Mouse (Mus musculus): ENCODE results near the gene Gusb.

Gene Gusb

DNA sequence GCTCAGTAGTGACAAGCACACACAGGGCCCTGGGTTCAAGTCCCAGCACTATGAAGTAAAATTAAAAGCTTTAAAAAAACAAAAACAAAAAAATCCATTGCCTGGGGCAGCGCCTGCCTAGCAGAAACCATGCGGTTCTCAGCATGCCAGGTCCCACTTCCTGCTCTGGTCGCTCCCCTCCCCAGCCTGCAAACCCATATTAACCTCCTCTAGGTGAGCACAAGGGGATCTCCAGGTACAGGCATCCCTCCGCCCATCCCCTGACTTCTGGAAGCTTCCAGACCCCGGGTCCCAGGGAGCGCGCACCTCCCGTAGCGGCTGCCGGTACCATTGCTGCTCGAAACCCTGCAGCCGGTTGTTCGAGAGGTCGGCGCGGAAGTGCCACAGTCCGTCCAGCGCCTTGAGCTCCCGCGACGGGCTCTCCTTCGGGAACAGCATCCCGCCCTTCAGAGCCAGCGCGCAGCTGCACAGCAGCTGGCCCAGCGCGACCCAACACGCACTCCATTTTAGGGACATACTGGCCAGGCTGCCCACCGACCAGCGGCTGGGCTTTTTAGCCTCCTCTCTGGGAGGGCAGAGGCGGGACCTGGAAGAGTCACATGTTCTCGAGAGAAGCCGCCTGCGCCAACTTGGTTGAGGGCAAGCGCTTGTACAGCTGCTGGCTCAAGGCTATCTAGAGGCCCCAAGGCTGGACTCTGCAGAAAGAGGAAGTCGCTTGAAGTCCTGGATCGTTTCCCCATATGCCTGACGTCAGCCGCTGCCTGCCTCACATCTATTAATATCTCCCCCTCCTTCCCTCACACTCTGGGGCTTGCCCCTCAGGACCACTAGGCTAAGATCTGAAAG lies at the start of gene Gusb:
TSS of gene Gusb (minus strand) at position 749 of the 846 bp plus-strand sequence.
- DNase-seq: peak; percentile 85 to 89

DNA sequence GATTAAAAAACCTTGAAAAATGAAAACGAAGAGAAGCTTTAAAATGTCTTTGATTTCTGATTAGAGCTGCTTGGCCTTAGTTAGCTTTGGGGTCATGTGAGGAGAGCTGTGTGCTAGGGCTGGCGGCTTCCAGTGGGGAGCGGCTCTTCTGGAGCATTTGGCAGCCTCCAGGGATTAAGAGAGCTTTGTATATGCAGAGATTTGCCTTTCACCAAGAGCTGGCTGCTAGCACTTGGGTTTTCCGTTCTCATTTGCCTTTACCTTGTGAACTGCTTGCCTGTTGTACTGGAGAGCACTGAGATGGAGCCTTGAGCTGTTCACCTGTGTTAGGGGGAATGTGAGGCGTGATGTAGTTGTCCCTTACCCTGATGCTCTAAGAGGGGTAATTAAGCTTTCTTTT lies 49.7 kb upstream of the Gusb start:
- DNase-seq: no peak

DNA sequence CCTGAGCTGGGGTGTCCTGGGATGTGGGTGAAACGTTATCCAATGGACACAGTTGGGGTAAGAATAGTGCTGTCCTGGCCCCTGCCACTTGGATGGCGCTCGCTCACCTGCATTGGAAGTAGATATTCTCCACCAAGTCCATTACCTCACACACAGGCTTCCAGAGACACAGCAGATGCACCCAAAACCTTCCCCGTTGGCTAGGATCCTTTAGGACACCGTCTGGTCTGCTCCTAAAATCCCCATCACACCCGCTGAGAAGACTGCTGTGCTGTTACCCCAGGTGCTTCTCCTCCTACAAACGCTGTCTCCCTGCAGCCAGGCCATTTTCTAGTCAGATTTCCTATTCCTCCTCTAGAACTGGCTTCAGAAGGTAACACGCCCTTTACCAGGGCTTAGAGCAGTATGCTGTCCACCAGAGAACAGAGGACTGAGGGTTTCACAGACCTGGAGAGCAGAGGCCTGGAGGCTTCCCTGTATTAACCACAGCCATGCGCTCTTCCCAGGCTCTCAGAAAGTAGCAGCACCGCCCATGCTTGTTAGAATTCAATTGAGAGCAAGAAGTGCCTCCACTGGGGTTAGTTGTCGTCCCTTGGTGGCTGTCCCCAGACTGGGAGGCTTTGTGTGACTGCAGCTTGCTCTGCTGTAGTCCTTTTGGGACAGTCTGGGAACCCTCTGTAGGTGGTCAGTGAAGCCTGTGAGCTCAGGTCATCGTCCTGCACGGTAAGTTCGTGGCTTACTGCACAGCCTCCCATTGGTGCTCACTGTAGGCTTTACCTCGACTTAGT lies 48.4 kb upstream of the Gusb start:
- DNase-seq: no peak

DNA sequence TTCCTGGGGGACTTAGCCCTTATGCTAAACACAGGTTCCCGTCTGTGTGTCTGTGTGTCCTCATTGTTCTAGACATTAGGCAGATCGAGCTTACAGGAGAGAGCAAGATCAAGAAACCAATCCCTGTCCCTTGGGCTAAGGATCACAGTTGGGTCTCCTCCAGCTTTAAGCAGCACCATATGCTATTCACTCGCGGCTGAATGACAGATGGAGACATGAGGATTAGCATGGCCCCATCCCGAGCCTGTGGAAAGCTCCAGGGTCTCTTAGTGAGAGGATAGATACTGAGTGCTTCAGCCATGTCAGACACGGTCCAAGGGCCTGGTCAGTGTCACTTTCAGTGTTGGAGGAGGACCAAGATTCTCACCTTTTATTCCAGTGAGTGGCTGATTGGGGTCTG lies 47.6 kb upstream of the Gusb start:
- no peak for DNase-seq

DNA sequence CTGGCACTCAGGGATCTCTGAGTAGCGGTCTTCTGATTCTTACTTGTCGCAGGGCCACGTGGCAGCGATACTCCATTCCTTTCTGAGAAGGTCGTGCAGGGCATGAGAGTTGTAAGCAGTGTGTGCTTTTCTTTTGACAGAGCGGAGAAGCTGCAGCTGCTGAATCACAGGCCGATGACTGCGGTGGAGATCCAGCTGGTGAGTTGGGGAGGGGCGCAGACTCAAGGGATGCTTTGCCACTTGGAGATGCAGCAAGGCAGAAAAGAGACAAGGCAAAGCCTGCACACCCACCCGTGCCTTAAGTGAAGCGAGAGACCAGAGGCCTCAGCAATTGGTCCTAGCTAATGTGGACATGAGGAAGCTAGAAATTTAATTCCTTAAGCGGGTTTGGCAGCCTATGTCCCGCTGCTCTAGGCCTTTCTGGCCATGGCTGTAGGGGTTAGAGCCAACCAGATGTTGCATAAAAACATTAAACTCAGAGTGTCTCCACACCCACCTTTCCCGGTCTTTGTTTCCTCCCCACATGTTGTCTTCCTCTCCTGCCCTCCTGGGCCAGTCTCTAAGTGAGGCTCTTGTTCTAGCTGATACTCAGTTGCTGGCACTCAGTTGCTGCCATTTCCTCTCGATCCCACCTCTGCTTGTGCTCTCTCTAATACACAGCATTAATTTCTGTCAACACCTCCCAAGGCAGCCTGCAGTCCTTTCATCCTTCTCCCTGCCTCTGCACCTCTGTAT lies 46.1 kb upstream of the Gusb start:
- DNase-seq: peak in 1 of 2 experiments; percentile 30

DNA sequence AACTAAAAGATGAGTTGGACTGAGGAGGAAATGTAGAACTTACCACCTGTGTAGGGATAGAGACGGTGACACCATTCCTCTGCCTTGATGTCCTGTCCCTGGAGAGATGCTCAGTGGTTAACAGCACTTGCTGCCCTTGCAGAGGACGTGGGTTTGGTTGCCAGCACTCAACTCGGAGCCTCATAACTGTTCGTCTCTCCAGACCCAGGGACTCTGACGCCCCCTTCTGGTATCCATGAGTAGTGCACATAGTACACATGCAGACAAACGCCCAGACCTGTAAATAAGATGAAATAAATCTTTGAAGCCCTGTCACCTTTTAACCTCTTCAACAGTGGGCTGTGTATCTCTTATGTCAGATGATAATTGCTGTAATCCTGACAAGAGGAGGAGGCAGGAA lies 44.2 kb upstream of the Gusb start:
- DNase-seq: no peak

DNA sequence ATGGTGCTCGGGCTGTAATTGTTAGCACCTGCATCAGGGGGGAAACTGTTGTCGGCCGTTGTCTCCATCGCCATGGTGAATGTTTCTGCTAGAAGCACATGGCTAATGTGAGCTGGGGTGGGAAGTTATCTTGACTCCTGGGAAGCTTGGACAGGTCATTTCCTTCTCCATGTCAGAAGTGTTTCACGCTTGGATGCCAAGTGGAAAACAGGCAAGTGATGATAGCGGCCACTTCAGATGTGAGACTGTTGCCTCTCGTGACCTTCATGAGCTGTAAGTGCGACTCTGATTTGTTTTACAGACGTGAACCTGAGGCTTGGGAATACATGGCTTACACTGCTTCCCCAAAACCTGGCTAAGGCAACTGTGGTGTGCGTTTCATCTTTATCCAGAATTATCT lies 43.7 kb upstream of the Gusb start:
- no peak for DNase-seq

DNA sequence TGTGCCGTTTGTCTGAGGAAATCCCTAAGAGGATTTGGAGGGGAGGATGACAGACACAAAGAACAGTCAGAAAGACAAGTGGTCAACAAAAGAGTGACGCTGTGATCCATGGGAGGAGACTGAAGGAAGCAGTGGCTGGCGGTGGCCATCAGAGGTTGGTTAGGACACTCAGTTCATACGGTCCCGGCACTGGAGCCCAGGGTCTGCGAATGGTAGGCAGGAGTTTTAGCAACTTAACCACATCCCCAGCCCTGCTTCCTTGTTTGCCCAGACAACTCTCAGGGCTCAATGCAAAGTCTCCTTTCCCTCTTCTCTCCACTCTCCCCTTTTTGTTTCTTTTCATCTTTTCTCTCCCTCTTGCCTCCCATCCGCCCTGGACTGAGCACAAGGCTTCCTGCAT lies 43.3 kb upstream of the Gusb start:
- no peak for DNase-seq

DNA sequence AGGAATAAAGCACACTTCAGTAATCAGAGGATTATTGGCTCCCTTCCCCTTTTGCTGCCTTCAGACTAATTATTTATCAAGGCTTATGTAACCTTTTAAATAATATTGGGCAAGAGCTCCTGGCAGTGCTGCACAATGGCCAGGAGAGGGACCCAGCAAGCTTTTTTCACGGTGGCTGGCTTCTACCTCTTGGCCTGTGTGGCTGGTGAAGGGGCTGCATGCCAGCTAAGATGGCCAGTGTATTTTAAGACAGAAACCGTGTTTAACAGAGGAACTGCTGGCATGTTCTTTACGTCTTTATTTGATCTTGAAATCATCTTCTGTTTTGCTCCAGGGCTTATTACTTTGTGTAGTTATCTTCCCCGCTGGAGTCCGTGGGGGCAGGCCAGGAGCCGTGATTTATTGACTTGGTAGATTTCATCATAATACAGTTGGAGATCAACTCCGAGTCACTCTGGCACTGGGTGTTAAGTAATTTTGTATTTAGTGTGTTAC lies 41.4 kb upstream of the Gusb start:
- DNase-seq: peak; percentile 73 to 82

DNA sequence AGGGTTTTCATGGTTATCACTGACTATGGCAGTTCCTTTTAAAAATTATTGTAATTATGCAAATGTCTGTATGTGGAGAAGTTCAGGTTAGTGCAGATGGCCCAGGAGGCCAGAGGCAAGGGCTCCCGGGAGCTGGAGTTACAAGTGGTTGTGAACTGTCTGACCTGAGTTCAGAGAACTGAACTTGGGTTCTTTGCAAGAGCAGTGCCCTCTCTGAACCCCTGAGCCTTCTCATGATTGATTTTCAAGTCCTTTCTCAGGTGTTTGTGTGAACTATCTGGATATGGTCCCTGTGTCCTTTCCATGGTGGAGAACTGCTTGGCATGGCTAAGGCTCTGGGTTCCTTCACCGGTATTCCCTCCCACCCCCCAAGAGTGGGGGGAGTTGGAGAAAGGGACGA lies 40.9 kb upstream of the Gusb start:
- peak in 1 of 2 experiments; percentile 22 for DNase-seq

DNA sequence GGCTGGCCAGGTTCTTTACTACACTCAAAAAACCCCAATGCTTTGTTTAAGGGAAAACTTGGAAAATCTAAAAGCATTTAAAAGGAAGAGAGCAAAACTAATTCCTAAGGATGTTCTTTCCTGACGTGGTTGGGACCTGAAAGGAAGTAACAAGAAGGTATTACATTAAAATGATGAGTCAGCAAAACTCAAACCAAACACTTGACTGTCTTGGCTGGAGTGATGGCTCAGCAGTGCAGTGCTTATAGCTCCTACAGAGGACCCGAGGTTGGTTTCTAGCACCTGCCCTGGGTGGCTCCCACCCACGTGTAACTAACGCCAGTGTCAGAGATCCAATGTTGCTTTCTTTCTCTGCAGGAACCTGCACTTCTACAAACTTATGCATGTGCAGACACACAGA lies 38.4 kb upstream of the Gusb start:
- DNase-seq: no peak

DNA sequence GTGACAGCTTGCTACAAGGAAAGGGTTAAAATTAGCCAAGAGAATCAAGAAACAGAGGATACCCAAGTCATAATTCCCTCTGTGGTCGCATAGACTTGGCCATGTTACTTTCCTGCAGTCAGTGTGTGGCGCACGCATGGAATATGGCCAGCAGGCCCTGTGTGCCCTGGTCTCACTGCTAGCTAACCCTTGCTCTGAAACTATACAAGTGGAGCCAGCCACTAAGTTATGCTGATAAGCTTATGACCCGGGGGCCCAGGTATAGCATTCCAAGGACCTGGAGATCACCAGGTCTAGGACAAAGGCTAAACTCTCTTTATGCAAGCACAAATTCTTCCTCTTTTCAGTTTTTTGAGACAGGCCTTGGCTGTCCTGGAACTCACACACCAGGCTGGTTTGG lies 37.9 kb upstream of the Gusb start:
- no peak for DNase-seq

DNA sequence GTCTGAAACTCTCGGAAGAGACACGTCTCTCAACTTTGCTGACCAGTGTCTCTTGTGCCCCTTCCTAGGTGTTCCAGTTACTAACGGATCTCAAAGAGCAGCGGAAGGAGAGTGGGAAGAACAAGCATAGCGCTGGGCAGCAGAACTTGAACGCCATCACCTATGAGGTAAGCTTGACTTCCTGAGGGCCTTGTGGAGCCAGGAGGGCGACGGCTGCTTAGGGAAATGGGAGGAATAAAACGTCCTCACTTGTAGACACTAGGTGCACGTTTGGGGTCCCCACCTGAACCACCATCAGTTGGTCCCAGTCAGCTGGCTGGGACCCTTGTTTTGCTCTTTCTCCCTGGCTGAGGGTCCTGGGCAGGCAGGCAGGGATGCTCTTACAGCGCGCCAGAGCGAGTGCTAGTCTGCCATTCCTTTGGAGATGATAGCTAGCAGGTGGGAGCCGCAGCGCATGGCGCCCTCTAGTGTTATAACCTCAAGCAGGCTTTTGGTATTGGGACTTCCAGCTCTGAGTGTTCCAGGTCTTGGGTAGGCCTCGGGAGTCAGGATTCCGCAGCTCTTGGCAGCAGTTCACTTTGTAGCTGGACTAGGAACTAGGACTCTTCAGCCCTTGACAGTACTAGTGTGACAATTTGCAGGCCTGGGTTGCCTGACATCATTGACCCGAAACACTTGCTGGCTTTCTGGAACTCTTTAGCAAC lies 35.1 kb upstream of the Gusb start:
- DNase-seq: peak; percentile 80 to 84

DNA sequence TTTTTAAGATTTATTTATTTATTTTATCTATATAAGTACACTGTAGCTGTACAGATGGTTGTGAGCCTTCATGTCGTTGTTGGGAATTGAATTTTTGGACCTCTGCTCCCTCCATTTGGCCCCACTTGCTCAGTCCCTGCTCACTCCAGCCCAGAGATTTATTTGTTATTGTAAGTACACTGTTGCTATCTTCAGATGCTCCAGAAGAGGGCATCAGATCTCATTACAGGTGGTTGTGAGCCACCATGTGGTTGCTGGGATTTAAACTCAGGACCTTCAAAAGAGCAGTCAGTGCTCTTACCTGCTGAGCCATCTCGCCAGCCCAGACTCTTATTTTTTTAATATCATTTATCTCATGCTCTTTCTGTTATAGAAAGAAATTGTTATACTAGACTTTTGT lies 33.5 kb upstream of the Gusb start:
- DNase-seq: peak in 1 of 2 experiments; percentile 27

DNA sequence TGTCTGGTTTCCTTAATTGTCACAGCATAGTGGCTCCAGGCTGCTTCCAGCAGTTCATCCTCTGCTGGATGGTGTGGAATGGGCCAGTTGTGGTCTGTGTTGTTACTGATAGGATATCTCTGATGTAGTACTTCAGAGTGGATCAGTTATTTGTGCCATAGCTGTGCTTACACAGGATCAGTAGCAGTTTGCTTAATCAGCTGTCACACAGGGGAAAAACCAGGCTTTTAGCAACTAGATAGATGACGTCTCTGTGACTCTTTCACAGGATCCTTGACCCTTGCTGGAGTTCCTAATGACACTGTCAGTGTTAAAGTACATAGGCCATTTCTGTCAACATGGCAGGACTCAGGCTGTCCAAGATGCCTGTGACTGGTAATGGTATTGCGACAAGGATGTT lies 31.0 kb upstream of the Gusb start:
- DNase-seq: no peak

DNA sequence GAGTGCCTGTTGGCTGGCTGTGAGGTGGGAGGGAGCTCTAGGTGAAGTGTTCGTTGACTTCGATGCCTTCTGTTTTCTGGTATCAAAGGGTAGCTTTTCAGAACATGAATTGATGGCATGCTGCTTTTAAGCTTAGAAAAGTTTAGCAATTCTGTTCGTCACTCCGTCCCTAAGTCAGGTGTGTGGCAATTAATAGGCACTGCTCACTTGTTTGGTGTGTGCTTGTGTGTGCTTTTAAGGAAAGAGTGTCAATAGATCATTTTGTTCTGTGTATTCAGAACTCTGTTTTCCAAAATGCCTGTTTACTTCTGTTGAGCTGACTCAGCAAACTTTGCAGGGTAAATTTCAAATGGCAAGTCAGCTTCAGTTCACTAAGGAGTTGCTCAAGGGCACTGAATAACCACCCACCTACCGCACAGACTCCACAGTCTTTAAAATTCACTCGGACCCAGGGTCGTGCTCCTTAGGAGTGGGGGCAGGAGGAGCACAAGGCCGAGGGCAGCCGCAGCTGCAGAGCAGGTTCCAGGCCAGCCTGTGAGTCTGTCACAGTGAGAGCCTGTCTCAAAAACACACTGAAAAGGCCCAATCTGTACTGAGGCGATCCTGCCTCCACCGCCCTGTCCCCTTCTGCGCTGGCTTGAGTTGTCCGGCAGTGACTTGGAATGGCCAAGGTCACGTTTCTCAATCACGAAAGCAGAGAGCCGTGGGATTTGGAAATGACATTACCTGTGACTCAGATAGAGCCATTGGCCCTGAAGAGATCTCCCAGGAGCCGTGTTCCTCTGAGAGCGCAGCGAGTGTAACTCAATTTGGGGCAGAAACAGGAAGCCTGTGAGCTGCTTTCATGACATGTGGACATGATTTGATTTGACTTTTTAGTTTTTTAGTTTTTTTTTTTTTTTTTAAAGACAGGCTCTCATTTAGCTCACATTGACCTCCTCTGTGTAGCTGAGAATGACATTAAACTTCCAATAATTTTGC lies 28.9 kb upstream of the Gusb start:
- DNase-seq: peak in 1 of 2 experiments; percentile 28

DNA sequence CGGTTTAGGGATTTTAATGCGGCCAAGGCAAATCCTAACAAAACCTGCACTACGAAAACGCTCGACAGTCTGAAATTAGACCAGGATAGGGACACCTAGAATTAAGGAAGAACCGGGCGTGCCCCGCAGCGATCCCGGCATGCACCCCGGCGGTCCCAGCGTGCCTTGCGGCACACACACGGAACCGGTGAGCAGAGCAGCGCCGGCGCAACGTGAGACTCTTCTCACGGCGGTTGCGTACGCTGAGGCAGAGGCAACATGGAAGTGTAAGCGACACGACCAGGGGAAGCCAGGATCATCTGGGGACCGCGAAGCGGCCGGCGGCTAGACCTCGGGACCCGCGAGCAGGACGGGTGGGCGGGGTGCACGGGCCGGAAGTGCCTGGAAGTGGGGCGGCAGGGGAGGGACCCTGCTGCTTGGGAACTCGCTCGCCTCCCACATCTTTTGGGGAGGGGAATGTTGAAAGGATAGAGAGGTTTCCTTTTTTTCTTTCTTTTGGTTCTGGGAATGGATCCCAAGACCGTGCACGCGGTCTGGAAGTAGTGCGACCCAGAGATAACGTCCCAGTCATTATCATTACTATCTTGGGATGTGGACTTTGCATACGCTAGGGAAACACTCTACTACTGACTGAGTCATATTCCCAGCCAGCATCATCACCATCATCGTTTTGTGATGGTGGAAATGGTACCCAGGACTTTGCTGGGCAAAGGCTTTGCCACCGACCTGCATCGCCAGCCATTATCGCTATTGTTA lies 26.5 kb upstream of the Gusb start, which contains the start of the genes Asl and Crcp:
TSS of gene Asl (minus strand) at position 106 of the 756 bp plus-strand sequence.
TSS of gene Crcp (plus strand) at position 149 of the 756 bp plus-strand sequence.
- DNase-seq: peak; percentile 86 to 95

DNA sequence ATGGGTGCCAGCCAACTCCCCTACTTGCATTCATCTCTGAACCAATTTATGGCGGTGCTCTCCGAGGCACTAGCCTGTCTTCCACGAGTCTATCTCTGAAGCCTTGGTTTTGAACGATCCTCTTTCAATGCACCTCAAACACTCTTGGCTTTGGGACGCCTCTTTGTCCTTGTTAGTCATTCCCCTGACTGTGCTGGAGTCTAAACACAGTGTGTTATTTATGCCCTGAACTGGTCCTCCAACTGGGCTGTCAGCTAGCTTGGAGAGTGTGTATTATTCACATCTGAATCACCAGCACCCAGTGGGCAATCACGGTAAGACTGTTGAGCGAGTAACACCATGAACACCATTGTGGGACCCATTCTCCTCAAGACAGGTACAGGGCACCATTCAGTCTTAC lies 24.8 kb upstream of the Gusb start:
- DNase-seq: no peak

DNA sequence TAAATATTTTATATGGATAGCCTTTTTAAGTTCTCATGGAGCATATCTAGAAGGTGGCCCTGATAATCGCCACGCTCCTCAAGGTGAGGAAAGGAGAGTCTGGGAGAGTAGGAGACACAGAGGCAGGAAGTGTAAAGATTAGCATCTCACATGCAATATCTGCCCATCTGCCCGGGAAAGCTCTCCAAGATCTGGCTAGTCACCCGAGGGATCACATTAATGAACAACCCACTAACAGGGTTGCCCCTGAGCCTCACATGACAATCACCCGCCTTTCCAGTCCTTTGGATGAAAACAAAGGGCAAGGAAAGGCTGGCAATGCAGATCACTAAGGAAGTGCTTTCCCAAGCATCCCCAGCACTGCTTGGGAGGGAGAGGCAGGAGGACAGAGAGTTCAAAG lies 24.3 kb upstream of the Gusb start:
- peak; percentile 82 to 89 for DNase-seq
